Mouse (Mus musculus) E14TG2a.4 (cell line): ENCODE measurements around the gene Relt.
"Not testable (repeated sequence)": the region's sequence is repeated elsewhere in the genome, so short reads cannot be mapped to it uniquely, and the experiment has no call there.

Source experiments
- H3K27me3 ChIP-seq: 2 replicates; pipeline ENCODE4 v1.6.1; 2014; ENCODE audit warnings: low read length, control low read depth; ENCODE audit not compliant: insufficient read depth
- H3K36me3 ChIP-seq: 2 replicates; pipeline ENCODE4 v1.6.1; 2014; ENCODE audit warnings: low read length, control low read depth; ENCODE audit not compliant: insufficient read depth
- H3K4me1 ChIP-seq: replicated peaks from 2 replicates; pipeline ENCODE4 v1.6.1; 2014; ENCODE audit warnings: low read depth, low read length, control low read depth
- H3K4me3 ChIP-seq: replicated peaks from 2 replicates; pipeline ENCODE4 v1.5.1; 2014; ENCODE audit warnings: mild to moderate bottlenecking, low read length
- H3K9me3 ChIP-seq: 2 replicates; pipeline ENCODE4 v1.6.1; 2014; ENCODE audit warnings: low read length, control low read depth
- CTCF ChIP-seq: conservative IDR thresholded peaks from 2 replicates; pipeline ENCODE4 v1.5.1; 2014; ENCODE audit warnings: low read length
- NANOG ChIP-seq: IDR thresholded peaks from 2 replicates; pipeline ENCODE4 v1.6.1; 2014; ENCODE audit warnings: borderline replicate concordance, low read length, mixed read lengths
- POU5F1 ChIP-seq: IDR thresholded peaks from 2 replicates; pipeline ENCODE4 v1.6.1; 2014; ENCODE audit warnings: low read length, borderline replicate concordance

Gene Relt

GRCm38 (mm10) chr7:100855300-100855699 is 7.9 kb downstream of the Relt start:
- H3K4me1 ChIP-seq, result peaks cover 81% of the 10 kb centered on the region
- TF ChIP-seq CTCF (no peak), POU5F1 (no peak), NANOG (no peak)
- no peaks in the 10 kb centered on the region for H3K27me3 ChIP-seq
- no peaks in the 10 kb centered on the region for H3K9me3 ChIP-seq
- H3K4me3 ChIP-seq, result no peak overlapping the region
- peaks cover 31% of the 10 kb centered on the region for H3K36me3 ChIP-seq

- Histone ChIP-seq H3K4me3 (no peak overlapping the region), H3K4me1 (peaks cover 81% of the 10 kb centered on the region), H3K9me3 (no peaks in the 10 kb centered on the region), H3K36me3 (peaks cover 33% of the 10 kb centered on the region), H3K27me3 (no peaks in the 10 kb centered on the region)
- TF ChIP-seq CTCF (no peak), POU5F1 (no peak), NANOG (no peak)
These were observed 8.4 kb downstream of the Relt start for GRCm38 (mm10) chr7:100854861-100855260.

GRCm38 (mm10) chr7:100854137-100854814 is 9.0 kb downstream of the Relt start:
- Histone ChIP-seq H3K27me3 (no peaks in the 10 kb centered on the region), H3K36me3 (peaks cover 39% of the 10 kb centered on the region), H3K4me3 (no peak overlapping the region), H3K4me1 (peaks cover 79% of the 10 kb centered on the region), H3K9me3 (no peaks in the 10 kb centered on the region)
- no peak for TF ChIP-seq POU5F1
- TF ChIP-seq CTCF, result no peak
- no peak for TF ChIP-seq NANOG

DNA sequence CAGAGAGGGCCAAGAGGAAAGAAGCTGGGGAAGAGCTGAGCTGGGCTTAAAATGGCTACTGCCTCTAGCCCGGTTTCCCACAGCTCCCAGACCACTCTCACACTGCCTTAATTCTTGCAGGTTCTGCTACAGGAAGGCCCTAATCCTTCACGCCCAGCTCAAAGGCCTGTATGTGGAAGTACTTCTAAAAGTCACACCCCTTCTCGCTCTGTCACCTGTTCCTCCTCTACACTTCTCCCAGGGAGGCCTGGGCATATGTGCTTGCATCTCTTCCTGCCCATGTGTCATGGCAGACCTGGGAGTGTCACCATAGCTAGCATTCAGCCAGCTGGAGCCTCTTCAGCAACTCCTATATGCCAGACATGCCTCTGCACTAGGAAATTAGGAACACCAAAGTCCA is 9.8 kb downstream of the Relt start:
- Histone ChIP-seq H3K4me3 (no peak overlapping the region), H3K9me3 (no peaks in the 10 kb centered on the region), H3K36me3 (peaks cover 40% of the 10 kb centered on the region), H3K4me1 (peaks cover 73% of the 10 kb centered on the region), H3K27me3 (no peaks in the 10 kb centered on the region)
- no peak for TF ChIP-seq CTCF
- TF ChIP-seq NANOG, result no peak
- TF ChIP-seq POU5F1, result no peak

DNA sequence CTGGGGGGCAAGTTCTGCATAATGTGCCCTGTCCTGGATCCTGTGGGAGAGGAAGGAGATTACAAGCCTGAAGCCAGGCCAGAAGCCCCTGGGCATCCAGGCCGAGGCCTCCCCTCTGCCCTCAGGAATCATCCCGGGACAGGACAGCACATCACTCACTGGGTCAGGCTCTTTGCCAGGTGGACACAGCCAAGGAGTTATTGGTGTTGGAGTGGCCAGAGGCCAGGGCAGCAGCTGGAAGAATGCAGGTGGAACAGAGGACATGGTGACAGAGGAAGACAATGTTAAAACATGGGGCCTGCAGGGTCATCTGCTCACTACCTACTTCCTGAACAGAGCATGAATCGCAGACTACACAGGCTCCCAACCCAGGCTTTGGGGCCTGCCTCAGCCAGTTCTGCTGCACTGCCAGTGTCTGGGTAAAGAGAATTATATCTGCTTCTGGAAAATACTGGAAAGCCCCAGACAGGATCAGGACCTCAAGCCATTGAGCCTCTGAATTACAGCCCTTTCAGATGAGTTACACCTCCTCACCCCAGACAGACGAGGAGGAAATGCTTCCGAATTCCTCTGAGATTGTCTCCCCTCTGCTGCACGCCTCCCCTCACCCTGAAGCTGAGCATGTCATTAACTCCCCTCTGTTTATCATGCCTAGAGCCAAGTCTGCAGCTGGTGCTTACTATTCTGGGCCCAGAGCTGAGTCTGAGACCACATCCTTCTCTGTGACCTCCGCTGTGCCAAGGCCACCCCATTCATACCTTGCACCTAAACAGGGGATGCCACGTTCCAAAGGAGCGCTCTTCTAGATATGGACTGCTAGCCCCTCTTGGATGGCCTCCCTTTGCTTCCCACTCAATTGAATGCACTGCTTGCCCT is 11.5 kb downstream of the Relt start:
- Histone ChIP-seq H3K36me3 (peaks cover 47% of the 10 kb centered on the region), H3K4me3 (no peak overlapping the region), H3K27me3 (no peaks in the 10 kb centered on the region), H3K9me3 (no peaks in the 10 kb centered on the region), H3K4me1 (peaks cover 59% of the 10 kb centered on the region)
- TF ChIP-seq CTCF, result no peak
- no peak for TF ChIP-seq NANOG
- TF ChIP-seq POU5F1, result no peak

- Histone ChIP-seq H3K4me1 (peaks cover 40% of the 10 kb centered on the region), H3K4me3 (no peak overlapping the region), H3K9me3 (no peaks in the 10 kb centered on the region), H3K36me3 (peaks cover 53% of the 10 kb centered on the region), H3K27me3 (no peaks in the 10 kb centered on the region)
- no peak for TF ChIP-seq CTCF
- TF ChIP-seq NANOG, result no peak
- no peak for TF ChIP-seq POU5F1
These were observed 13.7 kb downstream of the Relt start for GRCm38 (mm10) chr7:100849508-100849907.

- Histone ChIP-seq H3K36me3 (peaks cover 59% of the 10 kb centered on the region), H3K9me3 (peaks cover 2% of the 10 kb centered on the region), H3K4me3 (no peak overlapping the region), H3K27me3 (no peaks in the 10 kb centered on the region), H3K4me1 (peaks cover 33% of the 10 kb centered on the region)
- TF ChIP-seq NANOG, result no peak
- TF ChIP-seq CTCF, result peak; percentile 59
These were observed 14.5 kb downstream of the Relt start for GRCm38 (mm10) chr7:100848744-100849143.

- H3K9me3 ChIP-seq, result peaks cover 13% of the 10 kb centered on the region
- TF ChIP-seq NANOG (no peak), CTCF (no peak), POU5F1 (no peak)
- H3K4me1 ChIP-seq, result peaks cover 24% of the 10 kb centered on the region
- H3K4me3 ChIP-seq, result no peak overlapping the region
- H3K36me3 ChIP-seq, result peaks cover 65% of the 10 kb centered on the region
- H3K27me3 ChIP-seq, result no peaks in the 10 kb centered on the region
These were observed 16.1 kb downstream of the Relt start for GRCm38 (mm10) chr7:100847131-100847530.

DNA sequence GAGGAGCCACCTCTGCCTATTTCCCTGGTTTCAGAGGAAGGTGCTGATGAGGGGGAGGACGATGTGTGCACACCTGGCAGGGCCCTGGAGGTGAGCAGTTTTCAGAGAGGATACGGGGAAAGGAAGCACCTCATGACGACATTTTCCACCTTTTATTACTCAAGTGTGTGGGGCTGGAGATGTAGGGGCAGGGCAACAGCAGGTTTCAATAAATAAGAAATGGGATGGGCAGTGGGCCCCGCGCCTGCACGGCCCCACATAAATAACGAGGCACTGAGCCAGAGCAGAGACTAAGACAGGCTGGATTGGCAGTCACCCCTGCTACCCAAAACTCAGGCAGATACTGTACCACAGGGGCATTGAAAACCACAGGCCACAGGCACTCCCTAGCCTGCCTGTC is 17.2 kb downstream of the Relt start:
- peaks cover 19% of the 10 kb centered on the region for H3K4me1 ChIP-seq
- H3K4me3 ChIP-seq, result not testable (repeated sequence)

More for the DNA sequence above, 17.2 kb downstream of the Relt start:
- Histone ChIP-seq H3K36me3 (peaks cover 63% of the 10 kb centered on the region), H3K9me3 (peaks cover 13% of the 10 kb centered on the region)
- not testable (repeated sequence) for H3K27me3 ChIP-seq
